Mouse (Mus musculus) embryonic fibroblast, embryonic 13.5 days (primary cell): ENCODE measurements around the gene Adra1d.

ENCODE experiments used
- CTCF ChIP-seq: IDR thresholded peaks from 2 replicates; pipeline ENCODE4 v1.5.1; 2011; ENCODE audit warnings: mild to moderate bottlenecking, control low read depth, low read length, moderate library complexity, borderline replicate concordance; ENCODE audit not compliant: insufficient read depth
- POLR2A ChIP-seq: IDR thresholded peaks from 2 replicates; pipeline ENCODE4 v1.6.1; 2011; ENCODE audit warnings: low read depth, mild to moderate bottlenecking, control low read depth, low read length, moderate library complexity

- no peak for TF ChIP-seq CTCF
- no peak for TF ChIP-seq POLR2A
These were observed 44.5 kb downstream of the Adra1d start for GRCm38 (mm10) chr2:131517550-131517949.
